9 mouse cellular contexts compared by ENCODE assay signal in the genomic region with DNA sequence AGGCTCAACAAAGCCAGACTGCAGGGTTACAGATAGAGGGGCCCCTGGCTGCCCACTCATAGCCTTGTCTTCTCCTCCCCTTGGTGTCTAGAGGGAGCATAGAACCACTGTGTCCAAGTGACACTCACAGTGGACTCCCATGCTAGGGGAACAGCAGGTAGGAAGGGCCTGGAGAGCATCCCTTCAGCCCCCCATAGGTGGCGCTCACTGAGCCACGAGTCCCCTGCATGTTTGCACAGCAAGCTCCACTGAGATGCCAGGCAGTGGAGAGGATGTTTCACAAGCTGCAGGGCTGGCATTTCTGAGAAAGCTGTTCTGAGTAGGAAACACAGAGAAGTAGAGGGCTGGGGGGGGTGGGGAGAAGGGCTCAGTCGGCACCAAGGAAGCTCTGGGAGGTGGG. TPM values are rescaled to one million over a fixed set of nuclear protein-coding genes. Genes with fewer than 3 reads are reported as not detected.
DNase-seq lines count a peak whose midpoint lies in the region; ATAC-seq and TF ChIP-seq lines count a peak whose summit lies in the region.
"Had no signal": no experiment of that assay in that cellular context is flagged by ENCODE, and none has a peak within 500 bp of the region (broad histone marks: within the 10 kb centered on the region; RNA-seq: fewer than 3 reads in every experiment).

No protein-coding gene starts in this region.

- peak; percentile 82 for TF ChIP-seq CTCF in liver, embryonic 14.5 days (IDR thresholded peaks at IDR 0.05; ENCODE audit: low read depth)
- TF ChIP-seq CTCF in olfactory bulb, adult 2 months (IDR thresholded peaks at IDR 0.05; ENCODE audit: insufficient read depth, low read depth, low read length) = 0 out of 2 replicates have a peak, but pooled peaks have one; percentile 42
- peak; percentile 87 for TF ChIP-seq CTCF in thymus, adult 2 months (IDR thresholded peaks at IDR 0.05; ENCODE audit: borderline replicate concordance, control insufficient read depth, extremely low read depth, insufficient read depth, low read length, poor library complexity)

- no peak for TF ChIP-seq POLR2A in olfactory bulb, adult 2 months (IDR thresholded peaks at IDR 0.05; ENCODE audit: insufficient read depth, low read depth, low read length)
- TF ChIP-seq POLR2A in thymus, adult 2 months (IDR thresholded peaks at IDR 0.05; ENCODE audit: control insufficient read depth, extremely low read depth, insufficient read depth, low read length, poor library complexity) = no peak

- 20% methylated on average over 3 of the region's 3 CpGs for WGBS in hindbrain, embryonic 10.5 days
- WGBS in hindbrain, embryonic 16.5 days = 24% methylated on average over 3 of the region's 3 CpGs
- 12% methylated on average over 3 of the region's 3 CpGs for WGBS in liver, embryonic 14.5 days (ENCODE audit: insufficient replicate concordance)
- WGBS in olfactory bulb, adult 2 months = 13% methylated on average over 3 of the region's 3 CpGs
- 4% methylated on average over 3 of the region's 3 CpGs for WGBS in thymus, adult 2 months

- H3K36me3 ChIP-seq in hindbrain, embryonic 10.5 days = no peaks in the 10 kb centered on the region
- H3K36me3 ChIP-seq in hindbrain, embryonic 16.5 days (ENCODE audit: control insufficient read depth, insufficient read depth, low read length) = no peaks in the 10 kb centered on the region
- H3K36me3 ChIP-seq in liver, embryonic 14.5 days (replicated peaks; ENCODE audit: control insufficient read depth, insufficient read depth, low read depth) = no peaks in the 10 kb centered on the region
- no peaks in the 10 kb centered on the region for H3K36me3 ChIP-seq in thymus, adult 2 months (ENCODE audit: control insufficient read depth, insufficient read depth, low read length)
- H3K36me3 ChIP-seq: embryonic facial prominence, embryonic 15.5 days had no signal

- no peaks in the 10 kb centered on the region for H3K9me3 ChIP-seq in hindbrain, embryonic 10.5 days
- H3K9me3 ChIP-seq in hindbrain, embryonic 16.5 days (ENCODE audit: control insufficient read depth, low read length) = no peaks in the 10 kb centered on the region
- no peaks in the 10 kb centered on the region for H3K9me3 ChIP-seq in liver, embryonic 14.5 days (ENCODE audit: control insufficient read depth, low read length)
- H3K9me3 ChIP-seq: embryonic facial prominence, embryonic 15.5 days had no signal

- H3K4me1 ChIP-seq in hindbrain, embryonic 10.5 days (replicated peaks) = no peaks in the 10 kb centered on the region
- H3K4me1 ChIP-seq in hindbrain, embryonic 16.5 days (ENCODE audit: control insufficient read depth, insufficient read depth, low read depth, low read length) = no peaks in the 10 kb centered on the region
- peaks cover 0 to 25% of the 10 kb centered on the region in 2 experiments; a peak in 3 of 4 replicates for H3K4me1 ChIP-seq in liver, embryonic 14.5 days (replicated peaks; ENCODE audit: control insufficient read depth in 2 of 2, insufficient read depth in 2 of 2, low read length in 1 of 2)
- no peaks in the 10 kb centered on the region for H3K4me1 ChIP-seq in olfactory bulb, adult 2 months (ENCODE audit: control insufficient read depth, insufficient read depth, low read length)
- peaks cover 35% of the 10 kb centered on the region for H3K4me1 ChIP-seq in thymus, adult 2 months (replicated peaks; ENCODE audit: control insufficient read depth, insufficient read depth, low read length)
- H3K4me1 ChIP-seq: embryonic facial prominence, embryonic 15.5 days had no signal

- no peak for TF ChIP-seq EP300 in liver, embryonic 14.5 days (IDR thresholded peaks at IDR 0.05; ENCODE audit: low read depth)

- no peak overlapping the region for H3K4me3 ChIP-seq in hindbrain, embryonic 10.5 days
- H3K4me3 ChIP-seq in hindbrain, embryonic 16.5 days (ENCODE audit: low read length) = no peak overlapping the region
- no peak overlapping the region for H3K4me3 ChIP-seq in liver, embryonic 14.5 days (ENCODE audit: insufficient read depth in 1 of 2, low read depth in 2 of 2, low read length in 2 of 2)
- H3K4me3 ChIP-seq in olfactory bulb, adult 2 months (ENCODE audit: insufficient read depth, low read depth, low read length) = no peak overlapping the region
- no peak overlapping the region for H3K4me3 ChIP-seq in thymus, adult 2 months (ENCODE audit: control insufficient read depth, insufficient read depth, low read length)
- H3K4me3 ChIP-seq: embryonic facial prominence, embryonic 15.5 days had no signal

- no peaks in the 10 kb centered on the region for H3K27me3 ChIP-seq in hindbrain, embryonic 10.5 days (ENCODE audit: insufficient read depth, poor library complexity, severe bottlenecking)
- no peaks in the 10 kb centered on the region for H3K27me3 ChIP-seq in hindbrain, embryonic 16.5 days (replicated peaks; ENCODE audit: control insufficient read depth, insufficient read depth, low read length)
- H3K27me3 ChIP-seq in liver, embryonic 14.5 days (ENCODE audit: control insufficient read depth, insufficient read depth, low read length) = no peaks in the 10 kb centered on the region
- no peaks in the 10 kb centered on the region; the same call in 1 of the 2 replicates for H3K27me3 ChIP-seq in thymus, adult 2 months (ENCODE audit: control insufficient read depth, insufficient read depth, low read length)
- H3K27me3 ChIP-seq: embryonic facial prominence, embryonic 15.5 days had no signal

- no peak for ATAC-seq in hindbrain, embryonic 16.5 days
- no peak for ATAC-seq in liver, embryonic 14.5 days (ENCODE audit: insufficient read depth)

- no peak overlapping the region for H3K9ac ChIP-seq in hindbrain, embryonic 16.5 days (ENCODE audit: low read depth, low read length)
- H3K9ac ChIP-seq in liver, embryonic 14.5 days (replicated peaks) = no peak overlapping the region
- H3K9ac ChIP-seq: embryonic facial prominence, embryonic 15.5 days had no signal

- no peak overlapping the region for H3K4me2 ChIP-seq in hindbrain, embryonic 16.5 days (ENCODE audit: low read length)
- H3K4me2 ChIP-seq in liver, embryonic 14.5 days (ENCODE audit: low read depth) = no peak overlapping the region
- H3K4me2 ChIP-seq: embryonic facial prominence, embryonic 15.5 days had no signal

- no peak overlapping the region for H3K27ac ChIP-seq in hindbrain, embryonic 10.5 days
- no peak overlapping the region for H3K27ac ChIP-seq in hindbrain, embryonic 16.5 days (ENCODE audit: low read depth, low read length)
- no peak overlapping the region for H3K27ac ChIP-seq in liver, embryonic 14.5 days
- no peak overlapping the region for H3K27ac ChIP-seq in olfactory bulb, adult 2 months (ENCODE audit: insufficient read depth, low read depth, low read length)
- no peak overlapping the region for H3K27ac ChIP-seq in thymus, adult 2 months (ENCODE audit: control insufficient read depth, insufficient read depth, low read length)
- H3K27ac ChIP-seq: embryonic facial prominence, embryonic 15.5 days had no signal

- DNase-seq in hindbrain, embryonic 10.5 days (ENCODE audit: low spot score) = peak; percentile 45
- peak; percentile 85 for DNase-seq in adrenal gland, postnatal 14 days
- peak; percentile 46 to 51 for DNase-seq in gastrocnemius, adult 8-10 months (ENCODE audit: low spot score in 2 of 2)
- peak; percentile 62 for DNase-seq in kidney, adult 9 months
- DNase-seq in liver, embryonic 14.5 days (ENCODE audit: low read depth in 3 of 3, low spot score in 3 of 3) = peak in 2 of 3 experiments; percentile 30 to 32
- DNase-seq in thymus, adult 2 months = peak; percentile 87

RNA-seq across cellular contexts. Expression of gene Ap1m1, which starts 32.5 kb away (rescaled TPM):
- 186 and 213 TPM in 2 replicates for polyA plus RNA-seq in hindbrain, embryonic 10.5 days (2016; fragmentation: Nextera tagmentation; extraction: Ambion mirVana)
- polyA plus RNA-seq in hindbrain, embryonic 16.5 days (2015; fragmentation: Nextera tagmentation; extraction: Ambion mirVana) = 264 and 287 TPM in 2 replicates
- 68.1 and 79.4 TPM in 2 replicates for total RNA-seq in adrenal gland, postnatal 14 days (2021)
- 10 to 100 TPM; 17.6 to 20.9 (median 19.1) TPM for total RNA-seq in gastrocnemius, adult 8-10 months (2022)
- 35.0 and 38.8 TPM in 2 replicates for polyA plus RNA-seq in liver, embryonic 14.5 days (2012; rRNA removed)
- 46.7 and 52.5 TPM in 2 replicates for polyA plus RNA-seq in liver, embryonic 14.5 days (2014; fragmentation: Nextera tagmentation; extraction: Ambion mirVana)
- polyA plus RNA-seq in olfactory bulb, adult 2 months (2012; ENCODE audit: insufficient read depth, insufficient read length, low replicate concordance, missing spikeins) = not detected in 2 replicates
- polyA plus RNA-seq in thymus, adult 2 months (2012; rRNA removed) = 167 and 183 TPM in 2 replicates

RNA-seq across cellular contexts. Expression of gene Gm10282, which starts 32.7 kb away (rescaled TPM):
- 31.5 and 33.0 TPM in 2 replicates for polyA plus RNA-seq in hindbrain, embryonic 10.5 days (2016; fragmentation: Nextera tagmentation; extraction: Ambion mirVana)
- 10.1 and 14.5 TPM in 2 replicates for polyA plus RNA-seq in hindbrain, embryonic 16.5 days (2015; fragmentation: Nextera tagmentation; extraction: Ambion mirVana)
- 16.0 and 16.8 TPM in 2 replicates for total RNA-seq in adrenal gland, postnatal 14 days (2021)
- 1 to 10 TPM; 1.7 to 3.2 (median 2.8) TPM for total RNA-seq in gastrocnemius, adult 8-10 months (2022)
- 0.83 and 7.4 TPM in 2 replicates for polyA plus RNA-seq in liver, embryonic 14.5 days (2012; rRNA removed)
- polyA plus RNA-seq in liver, embryonic 14.5 days (2014; fragmentation: Nextera tagmentation; extraction: Ambion mirVana) = 7.3 and 8.0 TPM in 2 replicates
- polyA plus RNA-seq in olfactory bulb, adult 2 months (2012; ENCODE audit: insufficient read depth, insufficient read length, low replicate concordance, missing spikeins) = 407 TPM in 1 of 2 replicates, not detected in the other
- 13.6 and 19.8 TPM in 2 replicates for polyA plus RNA-seq in thymus, adult 2 months (2012; rRNA removed)

RNA-seq across cellular contexts. Expression of gene Klf2, which starts 46.5 kb away (rescaled TPM):
- 3.9 and 5.8 TPM in 2 replicates for polyA plus RNA-seq in hindbrain, embryonic 10.5 days (2016; fragmentation: Nextera tagmentation; extraction: Ambion mirVana)
- 5.1 and 5.4 TPM in 2 replicates for polyA plus RNA-seq in hindbrain, embryonic 16.5 days (2015; fragmentation: Nextera tagmentation; extraction: Ambion mirVana)
- total RNA-seq in adrenal gland, postnatal 14 days (2021) = 73.8 and 95.6 TPM in 2 replicates
- 10 to 100 TPM in 3 of 4 experiments, 1 to 10 TPM in 1; 6.8 to 14.3 (median 11.5) TPM for total RNA-seq in gastrocnemius, adult 8-10 months (2022)
- polyA plus RNA-seq in liver, embryonic 14.5 days (2012; rRNA removed) = 2.9 and 3.4 TPM in 2 replicates
- 2.0 and 2.6 TPM in 2 replicates for polyA plus RNA-seq in liver, embryonic 14.5 days (2014; fragmentation: Nextera tagmentation; extraction: Ambion mirVana)
- not detected in 2 replicates for polyA plus RNA-seq in olfactory bulb, adult 2 months (2012; ENCODE audit: insufficient read depth, insufficient read length, low replicate concordance, missing spikeins)
- 62.1 and 86.9 TPM in 2 replicates for polyA plus RNA-seq in thymus, adult 2 months (2012; rRNA removed)

RNA-seq across cellular contexts. Expression of gene Fam32a, which starts 52.8 kb away (rescaled TPM):
- polyA plus RNA-seq in hindbrain, embryonic 10.5 days (2016; fragmentation: Nextera tagmentation; extraction: Ambion mirVana) = 63.4 and 80.6 TPM in 2 replicates
- polyA plus RNA-seq in hindbrain, embryonic 16.5 days (2015; fragmentation: Nextera tagmentation; extraction: Ambion mirVana) = 95.0 and 98.2 TPM in 2 replicates
- total RNA-seq in adrenal gland, postnatal 14 days (2021) = 51.9 and 60.3 TPM in 2 replicates
- total RNA-seq in gastrocnemius, adult 8-10 months (2022) = 1 to 10 TPM; 5.9 to 9.7 (median 7.9) TPM
- polyA plus RNA-seq in liver, embryonic 14.5 days (2012; rRNA removed) = 22.9 and 28.2 TPM in 2 replicates
- polyA plus RNA-seq in liver, embryonic 14.5 days (2014; fragmentation: Nextera tagmentation; extraction: Ambion mirVana) = 32.6 and 34.3 TPM in 2 replicates
- 119 TPM in 1 of 2 replicates, not detected in the other for polyA plus RNA-seq in olfactory bulb, adult 2 months (2012; ENCODE audit: insufficient read depth, insufficient read length, low replicate concordance, missing spikeins)
- polyA plus RNA-seq in thymus, adult 2 months (2012; rRNA removed) = 52.1 and 62.5 TPM in 2 replicates

RNA-seq across cellular contexts. Expression of gene Gm11034, which starts 58.9 kb away (rescaled TPM):
- polyA plus RNA-seq in hindbrain, embryonic 10.5 days (2016; fragmentation: Nextera tagmentation; extraction: Ambion mirVana) = not detected in 2 replicates
- not detected in 2 replicates for polyA plus RNA-seq in hindbrain, embryonic 16.5 days (2015; fragmentation: Nextera tagmentation; extraction: Ambion mirVana)
- total RNA-seq in adrenal gland, postnatal 14 days (2021) = not detected in 2 replicates
- total RNA-seq in gastrocnemius, adult 8-10 months (2022) = not detected
- polyA plus RNA-seq in liver, embryonic 14.5 days (2012; rRNA removed) = not detected in 2 replicates
- polyA plus RNA-seq in liver, embryonic 14.5 days (2014; fragmentation: Nextera tagmentation; extraction: Ambion mirVana) = not detected in 2 replicates
- not detected in 2 replicates for polyA plus RNA-seq in olfactory bulb, adult 2 months (2012; ENCODE audit: insufficient read depth, insufficient read length, low replicate concordance, missing spikeins)
- not detected in 2 replicates for polyA plus RNA-seq in thymus, adult 2 months (2012; rRNA removed)
- polyA plus RNA-seq: embryonic facial prominence, embryonic 15.5 days had no signal

Comparison
In these comparisons a context has a peak if more than half of its experiments do, and no peak if none do; other contexts are left out.
1. DNase-seq: peak in every context shown above with its lines; median percentile 87 in thymus, adult 2 months; 85 in adrenal gland, postnatal 14 days; 62 in kidney, adult 9 months; 48 in gastrocnemius, adult 8-10 months; 45 in hindbrain, embryonic 10.5 days; 31 in liver, embryonic 14.5 days.
2. RNA of gene Ap1m1, which starts 32.5 kb away (polyA plus RNA-seq): 264 to 287 TPM in hindbrain, embryonic 16.5 days, 186 to 213 TPM in hindbrain, embryonic 10.5 days, 167 to 183 TPM in thymus, adult 2 months and 35.0 to 52.5 TPM in liver, embryonic 14.5 days; not detected in olfactory bulb, adult 2 months; every median in the first group is over 10 times any median in the second.
3. Peak in every context shown above with its lines, with median percentiles within 50 percentile points of each other: CTCF ChIP-seq.